Mouse (Mus musculus): Measurements from ENCODE around the gene Magi1. TPM values are rescaled to one million over a fixed set of nuclear protein-coding genes. Genes with fewer than 3 reads are reported as not detected.

The Magi1 gene
- polyA plus RNA-seq, 1 experiment from 2014 or later = 6.8 TPM

GRCm38 (mm10) chr6:93935793-93936192, 347.9 kb downstream of the Magi1 start:
- H3K9ac ChIP-seq (ENCODE audit: low read depth, low read length) = no peak overlapping the region
- 79% methylated on average over 4 of the region's 4 CpGs for WGBS

GRCm38 (mm10) chr6:93934700-93935099, 349.0 kb downstream of the Magi1 start:
- Histone ChIP-seq H3K36me3 (ENCODE audit: control insufficient read depth, insufficient read depth, low read length) (no peaks in the 10 kb centered on the region), H3K4me3 (ENCODE audit: low read depth, low read length) (no peak overlapping the region), H3K27me3 (replicated peaks; ENCODE audit: control insufficient read depth, insufficient read depth, low read length) (no peaks in the 10 kb centered on the region), H3K27ac (replicated peaks; ENCODE audit: low read depth, low read length) (no peak overlapping the region), H3K9me3 (ENCODE audit: control insufficient read depth, low read length) (no peaks in the 10 kb centered on the region), H3K9ac (ENCODE audit: low read depth, low read length) (no peak overlapping the region), H3K4me2 (ENCODE audit: low read depth, low read length) (no peak overlapping the region), H3K4me1 (ENCODE audit: control insufficient read depth, insufficient read depth, low read length) (no peaks in the 10 kb centered on the region)
- 71% methylated on average over 2 of the region's 2 CpGs for WGBS
- ATAC-seq (ENCODE audit: low read depth) (no peak), DNase-seq (ENCODE audit: low spot score) (no peak)

More at GRCm38 (mm10) chr6:93935793-93936192, 347.9 kb downstream of the Magi1 start:
- ATAC-seq (ENCODE audit: low read depth) = no peak
- Histone ChIP-seq H3K27ac (replicated peaks; ENCODE audit: low read depth, low read length) (no peak overlapping the region), H3K27me3 (replicated peaks; ENCODE audit: control insufficient read depth, insufficient read depth, low read length) (no peaks in the 10 kb centered on the region), H3K36me3 (ENCODE audit: control insufficient read depth, insufficient read depth, low read length) (no peaks in the 10 kb centered on the region), H3K4me1 (ENCODE audit: control insufficient read depth, insufficient read depth, low read length) (no peaks in the 10 kb centered on the region), H3K4me2 (ENCODE audit: low read depth, low read length) (no peak overlapping the region), H3K9me3 (ENCODE audit: control insufficient read depth, low read length) (no peaks in the 10 kb centered on the region), H3K4me3 (ENCODE audit: low read depth, low read length) (no peak overlapping the region)
- DNase-seq (ENCODE audit: low spot score) = no peak

DNA sequence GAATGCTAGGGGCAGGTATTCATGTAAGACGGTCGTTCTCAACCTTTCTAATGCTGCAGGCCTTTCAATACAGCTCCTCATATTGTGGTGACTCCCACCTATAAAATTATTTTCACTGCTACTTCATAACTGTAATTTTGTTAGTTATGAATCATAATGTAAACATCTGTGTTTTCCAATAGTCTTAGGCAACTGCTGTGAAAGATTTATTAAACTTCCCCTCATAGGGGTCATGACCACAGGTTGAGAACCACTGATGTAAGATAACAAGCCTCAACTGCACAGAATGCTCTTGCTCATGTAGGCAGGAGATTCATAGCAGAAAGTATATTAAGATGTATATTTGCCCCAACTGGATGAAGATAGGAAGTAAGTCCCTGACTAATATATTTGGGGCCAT, 359.1 kb downstream of the Magi1 start:
- no peak for DNase-seq (ENCODE audit: low spot score)
- Histone ChIP-seq H3K36me3 (ENCODE audit: control insufficient read depth, insufficient read depth, low read length) (no peaks in the 10 kb centered on the region), H3K4me1 (ENCODE audit: control insufficient read depth, insufficient read depth, low read length) (peaks cover 6% of the 10 kb centered on the region; the same call in 1 of the 2 replicates), H3K4me2 (ENCODE audit: low read depth, low read length) (no peak overlapping the region), H3K9ac (ENCODE audit: low read depth, low read length) (no peak overlapping the region), H3K27me3 (replicated peaks; ENCODE audit: control insufficient read depth, insufficient read depth, low read length) (no peaks in the 10 kb centered on the region), H3K9me3 (ENCODE audit: control insufficient read depth, low read length) (no peaks in the 10 kb centered on the region), H3K27ac (replicated peaks; ENCODE audit: low read depth, low read length) (no peak overlapping the region), H3K4me3 (ENCODE audit: low read depth, low read length) (no peak overlapping the region)
- 86% methylated on average over 2 of the region's 2 CpGs for WGBS
- no peak for ATAC-seq (ENCODE audit: low read depth)

DNA sequence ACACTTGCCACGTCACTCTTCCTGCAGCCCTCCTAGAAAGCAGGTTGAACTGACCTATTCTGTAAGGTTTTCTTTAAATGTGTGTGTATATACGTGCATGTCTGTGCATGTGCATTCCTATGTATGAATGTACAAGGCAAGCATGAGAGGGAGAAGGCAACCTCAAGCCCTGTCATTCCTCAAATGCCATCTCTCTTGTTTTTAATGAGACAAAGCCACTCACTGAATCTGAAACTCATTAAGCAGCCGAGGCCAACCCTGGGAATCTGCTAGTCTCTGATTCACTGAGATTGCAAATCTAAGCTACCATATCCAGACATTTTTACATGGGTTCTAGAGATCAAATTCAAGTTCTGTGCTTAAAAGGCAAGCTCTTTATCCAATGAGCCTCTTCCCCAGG, 359.7 kb downstream of the Magi1 start:
- no peak for ATAC-seq (ENCODE audit: low read depth)
- Histone ChIP-seq H3K4me2 (ENCODE audit: low read depth, low read length) (no peak overlapping the region), H3K9ac (ENCODE audit: low read depth, low read length) (no peak overlapping the region), H3K36me3 (ENCODE audit: control insufficient read depth, insufficient read depth, low read length) (no peaks in the 10 kb centered on the region), H3K27me3 (replicated peaks; ENCODE audit: control insufficient read depth, insufficient read depth, low read length) (no peaks in the 10 kb centered on the region), H3K4me3 (ENCODE audit: low read depth, low read length) (no peak overlapping the region), H3K27ac (replicated peaks; ENCODE audit: low read depth, low read length) (no peak overlapping the region), H3K4me1 (ENCODE audit: control insufficient read depth, insufficient read depth, low read length) (peaks cover 6% of the 10 kb centered on the region; the same call in 1 of the 2 replicates), H3K9me3 (ENCODE audit: control insufficient read depth, low read length) (no peaks in the 10 kb centered on the region)
- DNase-seq (ENCODE audit: low spot score) = no peak
- WGBS = 47% methylated on average over 3 of the region's 3 CpGs

GRCm38 (mm10) chr6:93923351-93923750, 360.4 kb downstream of the Magi1 start:
- DNase-seq (ENCODE audit: low spot score) (no peak), ATAC-seq (ENCODE audit: low read depth) (no peak)
- Histone ChIP-seq H3K36me3 (ENCODE audit: control insufficient read depth, insufficient read depth, low read length) (no peaks in the 10 kb centered on the region), H3K9me3 (ENCODE audit: control insufficient read depth, low read length) (no peaks in the 10 kb centered on the region), H3K27ac (replicated peaks; ENCODE audit: low read depth, low read length) (no peak overlapping the region), H3K4me2 (ENCODE audit: low read depth, low read length) (no peak overlapping the region), H3K9ac (ENCODE audit: low read depth, low read length) (no peak overlapping the region), H3K4me1 (ENCODE audit: control insufficient read depth, insufficient read depth, low read length) (peaks cover 6% of the 10 kb centered on the region; the same call in 1 of the 2 replicates), H3K4me3 (ENCODE audit: low read depth, low read length) (no peak overlapping the region), H3K27me3 (replicated peaks; ENCODE audit: control insufficient read depth, insufficient read depth, low read length) (no peaks in the 10 kb centered on the region)
- 76% methylated on average over 5 of the region's 5 CpGs for WGBS

GRCm38 (mm10) chr6:93922931-93923330, 360.8 kb downstream of the Magi1 start:
- no peak for DNase-seq (ENCODE audit: low spot score)
- no peak overlapping the region for H3K27ac ChIP-seq (replicated peaks; ENCODE audit: low read depth, low read length)
- ATAC-seq (ENCODE audit: low read depth) = no peak
- H3K4me1 ChIP-seq (ENCODE audit: control insufficient read depth, insufficient read depth, low read length) = peaks cover 6% of the 10 kb centered on the region; the same call in 1 of the 2 replicates
- no peak overlapping the region for H3K4me2 ChIP-seq (ENCODE audit: low read depth, low read length)
- H3K9me3 ChIP-seq (ENCODE audit: control insufficient read depth, low read length) = no peaks in the 10 kb centered on the region
- no peaks in the 10 kb centered on the region for H3K36me3 ChIP-seq (ENCODE audit: control insufficient read depth, insufficient read depth, low read length)
- no peak overlapping the region for H3K4me3 ChIP-seq (ENCODE audit: low read depth, low read length)
- no peak overlapping the region for H3K9ac ChIP-seq (ENCODE audit: low read depth, low read length)
- no peaks in the 10 kb centered on the region for H3K27me3 ChIP-seq (replicated peaks; ENCODE audit: control insufficient read depth, insufficient read depth, low read length)
- WGBS = 84% methylated on average over 7 of the region's 7 CpGs

DNA sequence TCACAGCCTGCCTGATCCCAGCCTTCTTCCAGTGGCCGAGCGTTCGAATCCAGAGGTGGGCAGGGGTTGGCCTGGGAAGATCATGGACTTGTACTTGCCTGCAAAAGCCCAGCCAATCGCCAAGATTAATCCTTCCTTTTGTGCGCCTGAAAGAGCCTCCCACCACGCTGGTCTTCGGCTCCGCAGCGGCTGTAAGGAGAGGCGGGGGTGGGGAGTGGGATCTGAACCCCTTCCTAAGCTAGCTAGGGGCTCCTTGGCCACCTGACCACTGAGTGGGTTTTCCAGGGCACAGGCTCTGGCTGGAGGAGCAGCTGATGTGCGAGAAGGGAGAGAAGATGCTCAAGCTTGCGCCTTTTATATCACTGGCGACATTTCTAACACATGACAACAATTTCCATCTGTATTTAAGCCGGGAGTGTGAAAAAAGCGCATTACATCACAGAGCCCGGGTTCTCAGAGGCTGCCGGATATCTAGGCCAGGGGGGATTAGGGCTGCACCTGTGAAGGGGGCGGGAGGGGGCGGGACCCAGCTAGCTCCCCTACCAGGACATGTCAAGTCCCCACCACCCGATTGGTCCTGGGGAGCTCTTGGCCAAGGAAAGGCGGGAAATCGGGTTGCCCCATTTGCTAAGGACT, 370.4 kb downstream of the Magi1 start:
- no peaks in the 10 kb centered on the region for H3K27me3 ChIP-seq (replicated peaks; ENCODE audit: control insufficient read depth, insufficient read depth, low read length)
- H3K36me3 ChIP-seq (ENCODE audit: control insufficient read depth, insufficient read depth, low read length) = no peaks in the 10 kb centered on the region
- ATAC-seq (ENCODE audit: low read depth) = peak; percentile 59; the same call in 1 of the 2 replicates
- peak overlapping the region; percentile 39 for H3K4me3 ChIP-seq (ENCODE audit: low read depth, low read length)
- peak; percentile 67 for DNase-seq (ENCODE audit: low spot score)
- WGBS = 5% methylated on average over 22 of the region's 22 CpGs
- peaks cover 16% of the 10 kb centered on the region for H3K4me1 ChIP-seq (ENCODE audit: control insufficient read depth, insufficient read depth, low read length)
- H3K4me2 ChIP-seq (ENCODE audit: low read depth, low read length) = peak overlapping the region; percentile 70
- peak overlapping the region; percentile 66 for H3K9ac ChIP-seq (ENCODE audit: low read depth, low read length)
- H3K27ac ChIP-seq (replicated peaks; ENCODE audit: low read depth, low read length) = peak overlapping the region; percentile 87
- H3K9me3 ChIP-seq (ENCODE audit: control insufficient read depth, low read length) = no peaks in the 10 kb centered on the region

DNA sequence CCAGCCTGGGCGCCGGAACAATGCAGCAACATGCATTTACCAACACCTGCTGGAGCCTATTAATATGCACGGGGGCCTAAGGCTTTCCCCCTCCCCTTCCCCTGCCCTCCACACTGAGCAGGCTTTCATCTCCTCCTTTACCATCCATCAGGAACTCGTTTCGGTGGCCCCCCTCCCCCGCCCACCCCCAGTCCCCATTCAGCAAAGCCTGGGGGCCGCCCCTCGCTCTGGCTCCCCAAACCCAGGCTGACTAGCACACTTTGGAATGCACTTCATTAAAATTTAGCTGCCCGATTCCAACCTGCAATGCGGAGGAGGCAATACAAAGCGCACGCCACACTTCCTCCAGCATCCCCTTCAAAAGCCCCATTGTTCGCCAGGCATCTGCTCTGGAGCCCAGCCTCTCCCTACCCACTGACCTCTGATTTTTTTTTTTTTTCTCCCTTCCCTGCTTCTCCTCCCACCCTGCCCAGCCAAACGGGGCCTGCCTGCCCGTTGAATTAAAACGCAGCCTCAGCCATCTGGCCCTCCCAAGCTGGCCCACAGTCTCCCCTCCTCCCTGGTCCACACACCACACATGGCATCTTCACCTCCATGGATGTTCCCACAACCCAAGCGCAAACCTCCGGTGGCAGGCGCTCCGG, 371.0 kb downstream of the Magi1 start:
- 2% methylated on average over 17 of the region's 20 CpGs for WGBS
- Histone ChIP-seq H3K36me3 (ENCODE audit: control insufficient read depth, insufficient read depth, low read length) (no peaks in the 10 kb centered on the region), H3K4me3 (ENCODE audit: low read depth, low read length) (peak overlapping the region; percentile 39), H3K4me1 (ENCODE audit: control insufficient read depth, insufficient read depth, low read length) (peaks cover 16% of the 10 kb centered on the region), H3K9ac (ENCODE audit: low read depth, low read length) (peak overlapping the region; percentile 66), H3K9me3 (ENCODE audit: control insufficient read depth, low read length) (no peaks in the 10 kb centered on the region), H3K27me3 (replicated peaks; ENCODE audit: control insufficient read depth, insufficient read depth, low read length) (no peaks in the 10 kb centered on the region), H3K4me2 (ENCODE audit: low read depth, low read length) (peak overlapping the region; percentile 70), H3K27ac (replicated peaks; ENCODE audit: low read depth, low read length) (peak overlapping the region; percentile 87)
- ATAC-seq (ENCODE audit: low read depth) (peak; percentile 87), DNase-seq (ENCODE audit: low spot score) (peak; percentile 89)
